Mouse (Mus musculus) splenic B cell, adult 2 months (primary cell): Measurements from ENCODE around the gene Cecr2.
"Not testable (repeated sequence)": the region's sequence is repeated elsewhere in the genome, so short reads cannot be mapped to it uniquely, and the experiment has no call there.

Experiments used
- DNase-seq: peaks from one replicate; pipeline ENCODE4 v3.0.0-alpha.2; 2011; ENCODE audit warnings: low read depth, low spot score
- H3K27me3 ChIP-seq: 2 replicates; pipeline ENCODE4 v1.6.1; 2012; ENCODE audit warnings: mild to moderate bottlenecking, low read length, moderate library complexity, mixed read lengths; ENCODE audit not compliant: control insufficient read depth, poor library complexity, insufficient read depth, severe bottlenecking
- H3K36me3 ChIP-seq: 2 replicates; pipeline ENCODE4 v1.6.1; 2012; ENCODE audit warnings: mild to moderate bottlenecking, low read length, moderate library complexity, mixed read lengths; ENCODE audit not compliant: control insufficient read depth, poor library complexity, insufficient read depth, severe bottlenecking

Cecr2 gene

DNA sequence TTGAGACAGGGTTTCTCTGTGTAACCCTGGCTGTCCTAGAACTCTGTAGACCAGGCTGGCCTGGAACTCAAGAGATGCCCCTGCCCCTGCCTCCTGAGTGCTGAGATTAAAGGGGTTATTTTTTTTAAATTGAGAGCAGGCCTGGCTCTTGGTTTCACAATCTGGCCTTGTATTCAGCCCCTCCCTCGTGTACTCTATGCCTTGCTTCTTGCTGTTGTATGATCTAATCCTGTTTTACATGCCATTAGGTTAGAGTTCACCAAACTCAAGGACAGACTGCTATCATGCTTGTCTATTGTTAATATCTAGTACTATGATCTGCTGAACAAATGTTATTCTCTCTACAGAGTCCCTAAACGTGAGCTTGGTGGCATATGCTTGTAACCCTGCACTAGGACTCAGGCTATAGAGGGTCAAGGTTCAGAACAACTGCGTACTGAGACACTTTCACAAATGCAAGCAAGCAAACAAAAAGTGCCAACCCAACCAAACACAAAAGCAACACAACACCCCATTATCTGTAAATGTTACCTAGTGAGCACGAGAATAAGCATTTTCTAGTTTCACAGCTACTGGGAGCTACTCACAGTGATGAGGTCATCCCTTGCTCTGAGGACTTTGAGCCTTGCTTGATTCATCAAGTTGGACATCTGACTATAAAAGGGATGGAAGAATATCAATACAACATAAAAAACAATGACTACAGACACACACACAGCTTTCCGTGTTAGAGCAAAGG, 141.0 kb downstream of the Cecr2 start:
- Histone ChIP-seq H3K27me3 (no peaks in the 10 kb centered on the region), H3K36me3 (peaks cover 26% of the 10 kb centered on the region)
- DNase-seq, result no peak

DNA sequence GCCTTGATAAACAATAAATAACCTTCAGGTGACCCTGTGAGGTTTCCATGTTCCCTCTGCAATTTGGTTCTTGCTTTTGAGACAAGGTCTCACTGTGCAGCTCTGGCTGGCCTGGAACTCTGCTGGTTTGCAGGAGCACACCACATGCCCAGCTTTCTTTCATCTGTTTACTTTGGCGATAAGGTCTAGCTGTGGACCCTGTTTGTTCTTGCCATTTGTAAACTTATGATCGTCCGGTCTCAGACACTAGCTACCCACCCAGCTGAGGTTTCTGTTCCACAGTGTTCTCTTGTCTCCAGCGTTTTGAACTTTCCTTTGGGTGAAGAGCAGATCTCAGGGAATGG, 141.5 kb downstream of the Cecr2 start:
- H3K36me3 ChIP-seq, result peaks cover 26% of the 10 kb centered on the region
- no peak for DNase-seq
- H3K27me3 ChIP-seq, result no peaks in the 10 kb centered on the region

DNA sequence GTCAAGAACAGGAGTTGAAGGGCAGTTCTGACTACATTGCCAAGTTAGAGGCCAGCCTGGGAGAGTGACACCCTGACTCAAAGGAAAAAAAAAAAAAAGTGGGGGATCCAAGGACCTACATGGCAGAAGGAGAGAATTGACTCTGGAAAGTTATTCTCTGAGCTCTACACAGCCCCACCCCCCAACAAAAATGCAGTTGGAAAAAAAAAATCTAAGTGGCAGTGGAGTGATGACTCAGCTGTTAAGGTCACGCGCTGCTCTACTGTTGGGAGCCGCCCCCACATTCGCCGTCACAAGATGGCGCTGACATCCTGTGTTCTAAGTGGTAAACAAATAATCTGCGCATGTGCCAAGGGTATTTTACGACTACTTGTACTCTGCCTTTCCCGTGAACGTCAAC, 145.8 kb downstream of the Cecr2 start:
- not testable (repeated sequence) for DNase-seq, H3K27me3 ChIP-seq
- H3K36me3 ChIP-seq, result peaks cover 16% of the 10 kb centered on the region

DNA sequence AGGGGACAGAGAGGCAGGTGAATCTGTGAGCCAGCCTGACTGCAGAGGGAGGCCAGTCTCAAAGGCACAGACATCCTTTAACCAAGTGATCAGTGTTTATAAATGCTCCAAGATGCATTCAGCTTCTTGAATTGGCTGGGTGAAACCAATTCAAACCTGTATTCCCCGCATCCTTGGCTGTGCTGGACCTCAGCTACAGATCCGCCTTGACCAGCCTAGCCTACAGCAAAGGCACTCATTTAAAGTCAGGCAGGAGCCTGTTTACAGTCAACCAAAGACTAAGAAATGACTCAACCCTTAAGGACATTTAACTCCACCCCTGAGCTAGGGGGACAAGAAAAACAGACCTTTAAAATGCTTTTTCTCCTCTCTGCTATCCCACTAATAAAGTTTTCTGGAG, 153.1 kb downstream of the Cecr2 start:
- no peaks in the 10 kb centered on the region for H3K27me3 ChIP-seq
- no peak for DNase-seq

DNA sequence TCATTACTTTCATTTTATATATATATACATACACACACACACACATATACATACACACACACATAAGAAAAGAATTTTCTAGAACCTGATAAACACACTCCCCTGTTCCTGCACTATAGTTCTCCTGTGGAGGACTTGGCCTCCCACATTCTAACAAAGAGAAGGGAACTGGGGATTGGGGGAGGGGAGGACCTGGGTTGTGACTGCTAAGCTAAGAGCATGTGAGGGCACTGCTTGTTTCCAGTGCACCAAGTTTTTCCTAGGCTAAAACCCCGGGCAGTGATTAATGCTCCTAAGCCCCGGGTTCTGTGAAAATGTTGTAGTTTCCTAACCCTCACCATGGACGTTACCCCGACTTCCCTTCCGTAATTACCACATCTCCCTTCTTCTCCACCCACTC, 154.0 kb downstream of the Cecr2 start:
- DNase-seq, result no peak
- Histone ChIP-seq H3K27me3 (no peaks in the 10 kb centered on the region), H3K36me3 (peaks cover 8% of the 10 kb centered on the region; the same call in 1 of the 2 replicates)

More for the DNA sequence above, 153.1 kb downstream of the Cecr2 start:
- peaks cover 8% of the 10 kb centered on the region; the same call in 1 of the 2 replicates for H3K36me3 ChIP-seq
